Mouse (Mus musculus) hindbrain, embryonic 11.5 days (tissue): ENCODE measurements around the gene Fam168b. TPM values are rescaled to one million over a fixed set of nuclear protein-coding genes. Genes with fewer than 3 reads are reported as not detected.

ENCODE experiments used
- ATAC-seq: fragments of 200-750 bp; cut with Nextera tagmentation; 2 replicates; pipeline ENCODE4 v1.8.0; 2017; ENCODE audit warnings: mild to moderate bottlenecking, moderate TSS enrichment, moderate library complexity; ENCODE audit not compliant: low FRiP score
- DNase-seq: peaks from one replicate; pipeline ENCODE4 v3.0.0-alpha.2; 2015; ENCODE audit warnings: low spot score
- H3K27ac ChIP-seq: fragments of 300-500 bp; sonication (generic); 2 replicates; pipeline ENCODE4 v1.5.1; 2014; ENCODE audit warnings: mild to moderate bottlenecking, low read depth, low read length
- H3K27me3 ChIP-seq: fragments of 300-500 bp; sonication (generic); 2 replicates; pipeline ENCODE4 v1.6.1; 2014; ENCODE audit warnings: mild to moderate bottlenecking, low read length, moderate library complexity, mixed read lengths; ENCODE audit not compliant: control insufficient read depth, insufficient read depth
- H3K36me3 ChIP-seq: fragments of 300-500 bp; sonication (generic); 2 replicates; pipeline ENCODE4 v1.6.1; 2014; ENCODE audit warnings: mild to moderate bottlenecking, low read length, moderate library complexity, mixed read lengths; ENCODE audit not compliant: control insufficient read depth, insufficient read depth
- H3K4me1 ChIP-seq: fragments of 300-500 bp; sonication (generic); replicated peaks from 2 replicates; pipeline ENCODE4 v1.6.1; 2014; ENCODE audit warnings: low read length, mixed read lengths; ENCODE audit not compliant: control insufficient read depth, insufficient read depth
- H3K4me2 ChIP-seq: fragments of 300-500 bp; sonication (generic); replicated peaks from 2 replicates; pipeline ENCODE4 v1.6.1; 2014; ENCODE audit warnings: mild to moderate bottlenecking, low read depth, low read length
- H3K4me3 ChIP-seq: fragments of 300-500 bp; sonication (generic); 2 replicates; pipeline ENCODE4 v1.5.1; 2014; ENCODE audit warnings: low read depth, low read length
- H3K9ac ChIP-seq: fragments of 300-500 bp; sonication (generic); 2 replicates; pipeline ENCODE4 v1.6.1; 2014; ENCODE audit warnings: low read depth, low read length
- H3K9me3 ChIP-seq: fragments of 300-500 bp; sonication (generic); 2 replicates; pipeline ENCODE4 v1.6.1; 2016; ENCODE audit warnings: low read length; ENCODE audit not compliant: control insufficient read depth
- WGBS: fragments of 180-500 bp; shearing (Covaris S2); extraction: QIAGEN DNeasy Blood & Tissue Kit; methylation state at CpG from one replicate; pipeline ENCODE4 v1.1.7; 2014; 5-methylcytosine and 5-hydroxymethylcytosine counted together
- polyA plus RNA-seq: library from polyadenylated mRNA; unstranded; fragments of >200 nt; fragmentation: Nextera tagmentation; extraction: Ambion mirVana; gene quantifications from 2 replicates; pipeline ENCODE4 v1.2.1, GENCODE M21; 2014

Gene Fam168b
- polyA plus RNA-seq, 1 experiment from 2014 or later = 75.6 TPM

DNA sequence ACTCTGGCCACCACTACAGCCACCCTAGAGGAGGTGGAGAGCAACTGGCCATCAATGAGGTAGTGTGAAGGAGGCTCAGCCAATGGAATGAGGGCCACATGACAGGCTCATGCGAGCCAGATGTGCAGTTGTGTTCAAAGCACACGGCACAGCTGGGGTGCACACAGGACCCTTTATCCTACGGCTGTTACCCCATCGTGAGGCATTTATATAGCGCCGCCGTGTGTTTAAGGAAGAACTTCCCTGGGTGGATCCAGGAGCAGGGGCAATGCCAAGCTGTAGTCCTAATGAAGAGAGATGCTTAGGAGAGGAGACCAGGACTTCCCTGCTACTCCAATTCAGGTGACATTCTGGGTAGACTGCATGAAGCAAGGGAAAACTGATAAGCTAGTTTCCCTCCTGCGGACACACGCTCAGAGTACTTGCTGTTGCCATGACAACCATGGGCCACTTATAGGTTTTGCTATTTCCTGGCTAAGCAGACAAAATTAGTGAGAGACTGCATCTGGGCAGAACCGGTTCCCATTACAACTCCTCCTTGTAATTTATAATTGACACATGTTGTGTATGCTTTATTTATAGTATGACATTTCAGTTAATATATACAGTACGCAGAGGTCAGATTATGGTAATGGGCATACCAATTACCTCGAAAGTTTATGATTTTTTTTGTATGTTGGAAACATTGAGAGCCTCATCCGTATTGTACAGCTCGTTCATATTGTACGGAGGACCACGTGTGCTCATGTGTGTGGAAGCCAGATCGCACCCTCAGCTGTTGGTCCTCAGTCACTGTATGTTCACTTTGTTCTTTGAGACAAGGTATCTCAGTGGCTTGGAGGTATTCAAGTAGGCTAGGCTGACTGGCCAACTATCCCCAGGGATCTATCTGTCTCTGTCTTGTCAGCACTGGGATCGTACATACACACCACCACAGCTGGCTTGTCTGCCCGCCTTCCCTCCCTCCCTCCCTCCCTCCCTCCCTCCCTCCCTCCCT lies 49.3 kb downstream of the Fam168b start:
- Histone ChIP-seq H3K36me3 (no peaks in the 10 kb centered on the region), H3K9ac (no peak overlapping the region), H3K9me3 (no peaks in the 10 kb centered on the region), H3K27ac (no peak overlapping the region), H3K4me1 (no peaks in the 10 kb centered on the region), H3K27me3 (no peaks in the 10 kb centered on the region), H3K4me3 (no peak overlapping the region), H3K4me2 (no peak overlapping the region)
- ATAC-seq (peak; percentile 51), DNase-seq (no peak)
- 75% methylated on average over 18 of the region's 19 CpGs for WGBS

- Histone ChIP-seq H3K4me3 (no peak overlapping the region), H3K9ac (no peak overlapping the region), H3K4me1 (no peaks in the 10 kb centered on the region), H3K4me2 (no peak overlapping the region), H3K27ac (no peak overlapping the region), H3K9me3 (no peaks in the 10 kb centered on the region), H3K27me3 (no peaks in the 10 kb centered on the region), H3K36me3 (no peaks in the 10 kb centered on the region)
- WGBS = 73% methylated on average over 6 of the region's 6 CpGs
- ATAC-seq (no peak), DNase-seq (no peak)
Observed at GRCm38 (mm10) chr1:34783538-34784161, 59.2 kb downstream of the Fam168b start.

DNA sequence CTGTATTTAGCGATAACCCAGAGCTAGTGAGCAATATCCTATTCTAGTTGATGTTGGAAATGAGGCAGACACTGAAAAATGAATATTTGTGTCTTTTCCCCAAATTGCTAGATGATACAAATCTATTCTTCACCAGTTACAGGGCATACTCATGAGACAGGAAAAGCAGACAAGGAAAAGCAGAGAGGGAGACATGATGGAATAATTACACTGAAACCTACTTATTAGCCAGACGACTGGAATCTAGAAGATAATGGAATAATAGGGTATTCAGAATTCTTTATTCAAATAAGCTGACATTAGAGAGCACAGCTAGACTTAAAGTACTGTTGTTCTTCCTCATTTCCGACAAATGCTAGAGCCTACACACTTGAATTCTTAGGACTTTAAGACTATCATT lies 67.0 kb downstream of the Fam168b start:
- ATAC-seq (no peak), DNase-seq (no peak)
- H3K9ac ChIP-seq = no peak overlapping the region
- H3K4me3 ChIP-seq = no peak overlapping the region
- H3K4me1 ChIP-seq = no peaks in the 10 kb centered on the region
- 84% methylated on average over 3 of the region's 3 CpGs for WGBS
- H3K27me3 ChIP-seq = no peaks in the 10 kb centered on the region
- no peak overlapping the region for H3K4me2 ChIP-seq
- no peaks in the 10 kb centered on the region for H3K9me3 ChIP-seq
- no peak overlapping the region for H3K27ac ChIP-seq
- no peaks in the 10 kb centered on the region for H3K36me3 ChIP-seq

DNA sequence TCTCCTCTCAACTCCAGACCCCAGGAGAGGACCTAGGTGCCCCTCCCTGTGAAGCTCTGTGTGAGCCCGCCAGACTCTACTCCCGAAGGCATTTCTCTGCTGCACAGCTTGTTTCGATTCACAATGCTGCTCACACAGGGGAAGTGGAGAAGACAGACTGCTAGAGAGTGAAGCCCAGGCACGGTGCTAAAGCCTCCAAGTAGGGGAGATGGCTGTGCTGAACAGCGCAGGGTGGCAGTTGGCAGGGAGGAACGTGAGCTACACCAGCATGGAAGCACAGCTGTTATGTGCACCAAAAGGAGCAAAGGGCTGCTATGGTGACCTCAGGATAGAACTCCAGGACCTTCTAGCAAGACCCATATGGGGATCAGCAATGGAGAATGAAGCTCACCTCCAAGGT lies 74.0 kb downstream of the Fam168b start:
- ATAC-seq = no peak
- WGBS = 59% methylated on average over 6 of the region's 6 CpGs
- DNase-seq = no peak

GRCm38 (mm10) chr1:34767851-34768250 lies 75.0 kb downstream of the Fam168b start:
- Histone ChIP-seq H3K9me3 (no peaks in the 10 kb centered on the region), H3K27ac (no peak overlapping the region), H3K4me2 (no peak overlapping the region), H3K27me3 (no peaks in the 10 kb centered on the region), H3K36me3 (no peaks in the 10 kb centered on the region), H3K4me3 (no peak overlapping the region), H3K9ac (no peak overlapping the region), H3K4me1 (no peaks in the 10 kb centered on the region)
- 84% methylated on average over 4 of the region's 4 CpGs for WGBS
- no peak for DNase-seq
- no peak for ATAC-seq

More for the DNA sequence above, 74.0 kb downstream of the Fam168b start:
- Histone ChIP-seq H3K9me3 (no peaks in the 10 kb centered on the region), H3K27me3 (no peaks in the 10 kb centered on the region), H3K4me1 (no peaks in the 10 kb centered on the region), H3K36me3 (no peaks in the 10 kb centered on the region), H3K27ac (no peak overlapping the region), H3K4me3 (no peak overlapping the region), H3K9ac (no peak overlapping the region), H3K4me2 (no peak overlapping the region)

GRCm38 (mm10) chr1:34766899-34767298 lies 76.0 kb downstream of the Fam168b start:
- Histone ChIP-seq H3K4me3 (no peak overlapping the region), H3K27me3 (no peaks in the 10 kb centered on the region), H3K4me1 (no peaks in the 10 kb centered on the region), H3K9ac (no peak overlapping the region), H3K27ac (no peak overlapping the region), H3K36me3 (no peaks in the 10 kb centered on the region), H3K4me2 (no peak overlapping the region), H3K9me3 (no peaks in the 10 kb centered on the region)
- no peak for DNase-seq
- no peak for ATAC-seq
- WGBS = 55% methylated on average over 1 of the region's 1 CpGs

Other genes with a start within 250 kb of the Fam168b start
- gene Plekhb2, start 6.9 kb upstream of the Fam168b start, polyA plus RNA-seq = 53.5 and 56.7 TPM in 2 replicates